Mouse (Mus musculus) ES-E14 (cell line): ENCODE measurements around the gene Cfap36.

Experiments
- MAFK ChIP-seq: IDR thresholded peaks from 2 replicates; pipeline ENCODE4 v1.6.1; 2014; ENCODE audit warnings: mild to moderate bottlenecking, low read depth, low read length, inconsistent platforms; ENCODE audit not compliant: insufficient read depth
- ZC3H11A ChIP-seq: IDR thresholded peaks from 2 replicates; pipeline ENCODE4 v1.6.1; 2012; ENCODE audit warnings: low read depth, mild to moderate bottlenecking, inconsistent platforms, low read length, borderline replicate concordance
- ZNF384 ChIP-seq: IDR thresholded peaks from 2 replicates; pipeline ENCODE4 v1.6.1; 2012; ENCODE audit warnings: low read depth, low read length, inconsistent platforms

GRCm38 (mm10) chr11:29209774-29210173 lies 37.4 kb downstream of the Cfap36 start:
- TF ChIP-seq ZC3H11A (no peak), MAFK (no peak), ZNF384 (no peak)
